Mouse (Mus musculus) gastrocnemius, adult 2 months (tissue): ENCODE results near the gene Cab39l. TPM values are rescaled to one million over a fixed set of nuclear protein-coding genes. Genes with fewer than 3 reads are reported as not detected.
A peak's percentile ranks its signal among the peaks of the same experiment; 100 is the strongest.
"Not testable (repeated sequence)": the region's sequence is repeated elsewhere in the genome, so short reads cannot be mapped to it uniquely, and the experiment has no call there.

Experiments used
- DNase-seq: peaks from one replicate; pipeline ENCODE4 v3.0.0; 2022
- H3K27ac ChIP-seq: fragments of 200-600 bp; 2 replicates; pipeline ENCODE4 v1.8.1; 2022; ENCODE audit warnings: mild to moderate bottlenecking
- H3K4me3 ChIP-seq: fragments of 200-600 bp; 2 replicates; pipeline ENCODE4 v1.8.1; 2022; ENCODE audit warnings: mild to moderate bottlenecking, moderate library complexity
- CTCF ChIP-seq: fragments of 200-600 bp; IDR thresholded peaks from 2 replicates; pipeline ENCODE4 v1.8.1; 2022; ENCODE audit warnings: antibody characterized with exemption, mild to moderate bottlenecking, moderate library complexity
- intact Hi-C: fragments of 180-260 bp; cut with DNase I; formaldehyde crosslinking; loops from one replicate; pipeline ENCODE4 v1.15.1; 2025
- total RNA-seq, 2 experiments: library from RNA; stranded (reverse); gene quantifications; 2 replicates each; pipeline ENCODE4 v1.2.3; 2021

The Cab39l gene
- total RNA-seq, 2 experiments from 2014 or later: 19.7 to 25.4 TPM

GRCm38 (mm10) chr14:59598260-59598627, 157.5 kb downstream of the Cab39l start:
- Histone ChIP-seq H3K4me3 (peak overlapping the region; percentile 90), H3K27ac (peak overlapping the region; percentile 99)
- TF ChIP-seq CTCF: no peak
- DNase-seq: no peak
- intact Hi-C loops: no loop called here

- peak; percentile 74 for TF ChIP-seq CTCF
- Histone ChIP-seq H3K27ac (no peak overlapping the region), H3K4me3 (no peak overlapping the region)
- intact Hi-C loops: loop anchor here (5.0 kb wide), 1 partner anchor 663 kb away; the partner anchor contains the start of gene Mtmr6
- DNase-seq: no peak
Observed at GRCm38 (mm10) chr14:59604002-59604645, 163.4 kb downstream of the Cab39l start.

- H3K4me3 ChIP-seq: no peak overlapping the region
- no peak overlapping the region for H3K27ac ChIP-seq
- DNase-seq: peak; percentile 73
- intact Hi-C loops: loop anchor here (1.0 kb wide), 1 partner anchor 410 kb away; no protein-coding TSS in a partner anchor
- peak; percentile 85 for TF ChIP-seq CTCF
Observed at GRCm38 (mm10) chr14:59605671-59606353, 165.0 kb downstream of the Cab39l start.

GRCm38 (mm10) chr14:59607021-59607420, 166.2 kb downstream of the Cab39l start:
- intact Hi-C loops: no loop called here
- TF ChIP-seq CTCF: no peak
- H3K27ac ChIP-seq: no peak overlapping the region
- DNase-seq: no peak
- no peak overlapping the region for H3K4me3 ChIP-seq

GRCm38 (mm10) chr14:59612920-59613625, 172.3 kb downstream of the Cab39l start:
- TF ChIP-seq CTCF: peak; percentile 82
- Histone ChIP-seq H3K4me3 (no peak overlapping the region), H3K27ac (no peak overlapping the region)
- intact Hi-C loops: loop anchor here (2.0 kb wide), 1 partner anchor 330 kb away; no protein-coding TSS in a partner anchor
- DNase-seq: peak; percentile 77

GRCm38 (mm10) chr14:59614149-59614548, 173.4 kb downstream of the Cab39l start:
- DNase-seq, H3K4me3 ChIP-seq, intact Hi-C loops, H3K27ac ChIP-seq: not testable (repeated sequence)

GRCm38 (mm10) chr14:59616802-59617201, 176.0 kb downstream of the Cab39l start:
- DNase-seq: no peak
- Histone ChIP-seq H3K27ac (no peak overlapping the region), H3K4me3 (no peak overlapping the region)
- intact Hi-C loops: no loop called here
- no peak for TF ChIP-seq CTCF

- Histone ChIP-seq H3K27ac (peak overlapping the region; percentile 95), H3K4me3 (peak overlapping the region; percentile 79)
- intact Hi-C loops: loop anchor here (2.0 kb wide), 1 partner anchor 102 kb away; no protein-coding TSS in a partner anchor
- TF ChIP-seq CTCF: no peak
- peak; percentile 45 for DNase-seq
Observed at GRCm38 (mm10) chr14:59624326-59624885, 183.6 kb downstream of the Cab39l start.

- Histone ChIP-seq H3K4me3 (peak within 1 kb of the TSS; percentile 79), H3K27ac (peak within 1 kb of the TSS; percentile 95)
- peak; percentile 53 for TF ChIP-seq CTCF
- DNase-seq: peak; percentile 91
- intact Hi-C loops: loop anchor here (2.0 kb wide), 1 partner anchor 102 kb away; no protein-coding TSS in a partner anchor
Observed at GRCm38 (mm10) chr14:59625158-59625805, 184.5 kb downstream of the Cab39l start, which contains the start of gene Shisa2. Gene Shisa2 (plus strand): TSS chr14:59625308.

GRCm38 (mm10) chr14:59625806-59626364, 185.1 kb downstream of the Cab39l start:
- peak overlapping the region; percentile 79 for H3K4me3 ChIP-seq
- no peak for TF ChIP-seq CTCF
- peak overlapping the region; percentile 95 for H3K27ac ChIP-seq
- intact Hi-C loops: loop anchor here (2.0 kb wide), 3 partner anchors 31 to 101 kb away; no protein-coding TSS in a partner anchor
- peak; percentile 81 for DNase-seq

- TF ChIP-seq CTCF: no peak
- H3K4me3 ChIP-seq: peak overlapping the region; percentile 79
- DNase-seq: peak; percentile 58
- intact Hi-C loops: loop anchor here (2.0 kb wide), 2 partner anchors 30 to 50 kb away; no protein-coding TSS in a partner anchor
- peak overlapping the region; percentile 95 for H3K27ac ChIP-seq
Observed at GRCm38 (mm10) chr14:59626711-59627110, 185.9 kb downstream of the Cab39l start.
